Mouse (Mus musculus) adipocyte (in vitro differentiated cells): ENCODE measurements around the gene Aldob.
A peak's percentile ranks its signal among the peaks of the same experiment; 100 is the strongest.

Experiments used
- DNase-seq: peaks from one replicate; pipeline ENCODE4 v3.0.0-alpha.2; 2016; ENCODE audit warnings: low spot score

The Aldob gene

DNA sequence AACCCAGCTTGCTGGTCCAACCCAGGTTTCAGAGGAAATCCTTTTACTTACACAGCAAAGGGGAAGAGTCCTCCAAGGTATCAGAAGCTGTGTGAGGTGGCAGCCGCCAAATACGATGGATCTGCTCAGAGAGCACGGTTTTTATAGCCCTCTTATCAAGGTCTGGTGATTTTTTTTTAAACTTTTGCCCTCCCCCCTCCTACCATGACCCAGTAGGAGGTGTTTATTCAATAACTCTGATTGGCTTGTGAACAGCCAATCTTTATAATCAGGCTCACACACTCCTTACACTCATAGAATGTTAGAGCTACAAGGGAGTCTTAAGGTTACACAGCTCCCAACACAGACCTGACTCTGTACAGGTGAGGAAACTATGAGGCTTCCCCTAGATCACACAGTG lies at the start of gene Aldob:
TSS of gene Aldob (minus strand) at position 164 of the 400 bp plus-strand sequence.
- DNase-seq: no peak

DNA sequence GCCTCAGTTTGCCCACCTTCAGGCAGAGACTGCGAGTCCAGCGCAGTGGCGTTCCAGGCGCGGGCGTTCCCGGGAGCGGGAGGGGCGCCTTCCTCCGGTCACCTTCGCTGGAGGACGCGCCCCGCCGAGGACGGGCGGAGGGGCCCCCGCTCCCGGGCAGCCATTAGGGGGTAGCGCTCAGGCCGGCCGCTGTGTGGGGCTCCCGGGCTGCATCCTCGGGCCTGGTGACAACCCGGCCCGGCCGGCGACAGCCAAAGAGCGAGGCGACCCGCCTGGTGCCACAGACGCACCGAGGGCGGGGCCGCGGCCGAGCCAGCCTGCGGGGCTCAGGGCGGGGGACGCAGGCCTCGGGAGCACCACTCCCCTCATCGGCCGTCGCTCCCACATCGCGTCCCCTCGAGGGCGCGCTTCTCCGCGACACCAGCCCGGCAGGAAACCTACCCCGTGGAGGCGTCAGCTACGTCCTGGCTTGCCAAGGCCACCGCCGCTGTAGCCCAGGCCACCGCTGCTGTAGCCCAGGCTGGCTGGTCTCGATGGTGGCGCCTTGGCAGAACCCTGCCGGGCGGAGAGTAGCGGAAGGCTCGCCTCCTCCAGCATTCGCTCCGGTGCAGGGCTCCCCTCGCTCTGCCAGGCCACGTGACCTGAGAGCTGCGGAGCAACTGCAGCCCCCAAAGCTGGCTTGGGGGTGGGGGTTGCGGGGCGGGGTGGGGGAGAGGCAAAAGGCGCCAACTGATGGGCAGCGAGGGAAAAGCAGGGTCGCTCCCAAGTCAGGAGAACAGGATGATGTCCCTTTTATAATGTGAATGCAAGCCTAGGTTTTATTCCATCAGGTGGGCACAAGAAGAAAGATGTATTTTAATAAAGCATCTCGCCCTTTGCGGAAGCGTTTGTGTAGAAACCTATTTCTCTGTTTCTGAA lies 48.1 kb upstream of the Aldob start, which contains the start of gene Tmem246:
TSS of gene Tmem246 (minus strand) at position 694 of the 918 bp plus-strand sequence.
- DNase-seq: no peak

DNA sequence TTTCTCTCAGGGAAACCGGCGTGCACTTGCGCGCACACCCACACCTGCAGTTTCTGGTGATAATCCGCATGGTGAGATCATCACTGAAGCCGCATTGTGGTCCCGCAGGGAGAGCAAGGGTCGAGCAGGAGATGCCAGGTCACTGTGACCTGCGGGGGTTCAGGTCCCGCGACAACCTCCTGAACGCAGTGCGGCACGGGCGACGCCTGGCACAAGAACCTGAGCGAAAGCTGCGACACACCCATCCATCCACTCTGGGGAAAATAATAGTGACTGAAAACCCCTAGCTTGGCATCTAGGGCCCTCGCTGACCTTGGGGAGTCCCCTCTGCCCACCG lies 47.5 kb upstream of the Aldob start:
- no peak for DNase-seq

DNA sequence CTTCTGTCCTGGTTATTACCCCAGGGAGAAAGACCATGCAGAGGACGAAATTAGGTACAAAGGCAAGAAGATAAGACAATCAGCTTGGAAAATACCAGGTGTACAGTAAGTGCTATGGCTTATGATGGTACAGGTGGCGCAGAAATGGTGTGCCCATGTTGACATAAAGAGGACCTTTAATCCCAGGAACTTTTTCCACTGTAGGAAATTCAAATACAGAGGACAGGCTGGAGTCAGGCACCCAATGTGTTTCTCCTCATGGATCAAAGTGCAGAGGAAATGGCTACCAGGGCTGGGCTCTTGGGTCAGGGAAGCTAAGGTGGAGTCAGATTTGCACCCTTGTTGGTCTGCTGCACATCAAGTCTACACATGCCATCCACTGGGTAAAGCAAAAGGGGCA lies 40.8 kb upstream of the Aldob start:
- no peak for DNase-seq

DNA sequence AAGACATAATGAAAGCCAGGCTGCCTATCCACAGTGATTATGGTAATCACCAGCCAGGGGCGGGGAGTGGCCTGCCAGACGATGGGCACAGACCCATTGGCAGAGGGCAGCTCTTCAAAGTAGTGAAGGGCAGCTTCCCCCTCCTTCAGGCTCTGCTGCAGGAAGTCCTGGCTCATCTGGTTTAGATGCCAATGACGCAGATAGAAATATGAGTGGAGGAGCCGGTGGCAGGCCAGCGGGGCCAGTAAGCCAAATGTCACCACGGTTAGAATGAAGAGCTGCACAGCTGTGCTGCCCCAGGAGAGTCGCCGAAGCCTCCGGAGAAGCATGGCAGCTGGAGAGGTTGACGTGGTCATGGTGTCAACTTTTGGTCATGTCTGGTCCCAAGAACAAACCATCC lies 37.5 kb upstream of the Aldob start:
- DNase-seq: no peak

DNA sequence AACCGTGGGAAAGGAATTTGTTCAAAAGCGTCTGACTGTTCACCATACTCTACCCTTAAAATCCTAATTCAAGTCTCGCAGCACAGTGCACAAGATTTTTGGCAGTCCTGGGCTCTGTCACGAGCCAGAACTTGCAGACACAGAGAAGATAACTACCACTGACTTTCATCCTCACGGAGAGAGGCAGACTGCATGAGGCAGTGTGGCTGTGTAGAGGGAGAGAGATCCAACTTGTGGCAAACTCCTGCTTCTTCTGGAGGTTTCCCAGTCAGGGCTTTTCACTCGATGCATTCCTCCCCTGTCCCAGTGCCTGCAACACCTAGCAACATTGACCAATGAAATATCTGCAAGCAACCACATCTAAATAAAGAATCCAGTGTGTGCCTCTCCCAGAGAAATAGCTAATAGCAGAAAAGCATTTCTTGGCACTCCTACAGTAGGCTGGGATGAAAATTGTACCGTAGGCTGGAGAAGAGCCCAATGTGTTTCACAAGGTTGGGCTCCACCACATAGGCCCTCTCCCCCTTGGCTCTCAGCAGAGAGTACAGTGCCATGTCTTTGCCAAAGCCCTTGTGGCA lies 36.3 kb upstream of the Aldob start:
- DNase-seq: no peak

DNA sequence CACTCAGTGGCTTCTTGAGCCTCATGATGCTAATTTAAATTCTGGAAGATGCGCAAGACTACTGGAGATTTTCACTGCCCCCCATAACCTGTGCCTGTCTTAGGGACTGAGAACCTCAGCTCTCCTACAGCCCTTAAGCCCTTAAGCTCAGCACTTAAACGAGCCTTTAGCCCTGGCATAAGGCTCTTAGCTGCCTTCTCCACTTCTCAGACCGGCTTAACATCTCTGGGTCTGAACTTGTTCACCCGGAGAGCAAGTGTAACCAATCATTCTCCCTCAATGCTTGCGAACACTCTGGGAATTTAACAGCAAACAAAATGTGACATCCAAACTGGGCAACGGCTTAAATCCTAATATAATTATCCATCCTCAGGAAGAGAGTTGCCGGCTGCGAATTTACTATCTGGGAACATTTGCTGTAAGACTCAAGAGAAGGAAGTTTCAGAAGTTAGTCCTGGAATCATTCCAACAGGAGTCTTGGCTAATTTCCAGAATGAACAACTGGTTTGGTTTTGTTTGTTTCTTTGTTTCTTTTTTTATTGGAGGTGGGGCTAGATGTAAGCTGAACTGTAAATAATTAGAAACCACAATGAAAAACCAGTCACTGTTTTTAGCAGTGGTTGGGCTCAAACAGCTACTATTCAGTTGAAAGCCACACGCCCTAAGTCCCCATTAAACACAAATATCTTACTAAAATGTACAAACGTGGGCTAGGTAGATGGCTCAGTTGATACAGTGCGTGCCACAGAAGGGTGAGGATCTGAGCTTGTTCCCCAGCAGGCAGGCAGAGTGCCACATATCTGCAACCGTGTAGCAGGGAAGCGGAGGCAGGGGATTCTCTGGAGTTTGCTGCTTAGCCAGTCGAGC lies 34.9 kb upstream of the Aldob start:
- DNase-seq: peak; percentile 17

DNA sequence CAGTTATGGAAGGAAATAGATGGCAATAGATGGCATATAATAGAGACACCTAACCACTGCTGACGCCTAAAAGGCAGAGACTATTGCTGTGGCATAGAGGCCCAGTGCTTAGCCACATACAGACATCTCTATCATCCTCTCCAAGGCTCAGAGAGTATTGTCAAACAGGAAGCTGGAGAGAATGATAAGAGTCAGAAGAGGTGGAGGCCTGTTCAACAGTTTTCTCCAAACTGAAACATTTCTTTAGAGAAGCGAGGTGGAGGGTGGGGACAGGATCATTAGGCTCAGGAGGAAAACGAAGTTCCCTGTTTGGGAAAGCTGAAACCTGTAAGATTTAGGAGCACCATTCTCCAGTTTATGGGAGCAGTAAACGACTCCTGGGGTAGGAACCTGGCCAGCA lies 31.9 kb upstream of the Aldob start:
- DNase-seq: no peak

DNA sequence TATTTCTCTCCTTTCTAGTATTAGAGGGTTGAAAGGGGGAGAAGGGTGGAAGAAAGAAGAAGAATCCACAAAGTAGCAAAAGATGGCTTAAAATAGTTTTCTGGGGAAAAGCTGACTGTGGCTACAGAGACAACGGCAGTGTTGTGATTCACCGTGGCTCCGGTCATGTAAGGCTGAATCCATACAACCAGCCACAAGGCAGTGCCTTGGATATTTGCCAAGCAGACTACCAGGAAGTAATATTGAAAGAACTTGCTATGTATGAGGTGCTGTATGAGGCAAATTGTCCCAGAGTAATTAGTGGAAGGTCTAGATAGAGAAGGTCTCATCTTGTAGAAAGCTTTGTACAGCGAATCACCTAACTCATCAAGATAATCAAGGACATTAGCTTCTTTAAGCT lies 22.8 kb upstream of the Aldob start:
- DNase-seq: no peak

DNA sequence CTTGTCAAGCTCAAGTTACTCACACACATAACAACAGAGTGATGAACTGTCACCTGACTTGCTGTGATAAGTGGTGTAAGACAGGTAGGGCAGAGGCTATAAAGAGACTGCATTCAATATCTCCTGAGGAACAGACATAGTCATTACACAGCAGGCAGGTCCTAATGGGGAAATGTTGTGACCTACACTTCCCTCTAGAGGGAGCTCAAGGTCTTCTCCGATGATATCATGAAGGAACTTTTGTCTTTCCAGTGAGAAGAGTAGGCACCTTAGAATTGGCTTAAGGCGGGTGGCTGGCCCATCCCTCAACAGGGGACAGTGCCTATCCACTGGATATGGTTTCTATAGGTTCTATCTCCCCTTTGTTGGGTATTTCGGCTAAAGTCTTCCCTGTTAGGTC lies 18.3 kb upstream of the Aldob start:
- DNase-seq: peak; percentile 75

DNA sequence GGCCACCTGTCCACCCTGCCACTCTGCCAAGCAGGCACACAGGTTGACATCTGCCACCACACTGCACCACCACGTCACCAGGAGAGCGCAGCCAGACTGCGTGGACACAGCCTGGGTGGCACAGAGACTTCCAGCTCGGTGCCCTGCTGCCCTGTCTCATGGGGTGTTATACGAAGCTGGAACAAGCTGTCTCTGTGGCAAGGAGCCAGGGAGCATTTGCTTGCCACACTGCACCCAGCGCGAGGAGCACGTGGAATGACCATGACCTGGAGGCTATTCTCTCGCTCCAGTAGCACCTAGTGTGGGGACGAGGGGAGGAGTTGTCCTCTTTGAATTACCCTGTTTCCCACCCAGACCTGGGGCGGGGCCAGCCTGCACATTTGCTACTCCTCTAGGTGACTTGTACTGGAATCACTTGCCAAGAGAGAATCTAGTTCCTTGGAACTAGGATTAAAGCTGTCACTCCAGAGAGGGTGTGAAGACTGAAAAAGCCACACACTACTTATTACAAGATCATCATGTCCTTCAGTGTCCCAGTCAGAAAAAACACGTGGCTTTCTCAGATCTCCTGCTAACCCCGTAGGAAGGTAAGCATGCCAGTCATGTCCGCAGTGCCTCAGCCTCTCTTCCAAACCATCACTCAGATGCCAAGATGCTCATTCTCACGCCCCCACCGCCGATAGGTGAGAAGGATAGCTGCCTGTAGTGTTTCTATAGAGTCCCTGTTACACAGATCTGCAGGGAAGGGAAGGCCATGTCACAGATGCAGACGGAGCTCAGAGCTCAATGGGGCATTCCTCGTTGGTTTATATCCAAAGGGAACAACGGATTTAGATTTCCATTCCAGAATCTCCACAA lies 10.8 kb upstream of the Aldob start:
- no peak for DNase-seq

DNA sequence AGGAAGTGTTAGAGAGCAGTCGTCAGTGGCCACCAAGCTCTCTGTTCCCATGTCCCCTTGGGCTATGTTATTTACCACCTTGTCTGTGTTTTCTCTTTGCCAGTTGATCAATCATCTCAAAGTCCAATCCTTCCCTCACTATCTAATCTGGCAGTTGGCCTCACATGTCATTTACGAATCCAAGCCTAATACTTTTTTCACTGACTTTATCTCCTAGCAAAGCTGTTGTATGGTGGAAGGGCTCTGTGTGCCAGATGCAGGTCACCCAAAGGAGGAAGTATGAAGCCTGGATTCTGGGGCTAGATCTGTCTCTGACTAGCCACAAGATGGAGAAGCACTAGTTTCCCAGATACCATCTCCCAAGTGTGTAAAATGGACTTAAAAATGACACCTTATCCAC lies 8.8 kb upstream of the Aldob start:
- DNase-seq: no peak

DNA sequence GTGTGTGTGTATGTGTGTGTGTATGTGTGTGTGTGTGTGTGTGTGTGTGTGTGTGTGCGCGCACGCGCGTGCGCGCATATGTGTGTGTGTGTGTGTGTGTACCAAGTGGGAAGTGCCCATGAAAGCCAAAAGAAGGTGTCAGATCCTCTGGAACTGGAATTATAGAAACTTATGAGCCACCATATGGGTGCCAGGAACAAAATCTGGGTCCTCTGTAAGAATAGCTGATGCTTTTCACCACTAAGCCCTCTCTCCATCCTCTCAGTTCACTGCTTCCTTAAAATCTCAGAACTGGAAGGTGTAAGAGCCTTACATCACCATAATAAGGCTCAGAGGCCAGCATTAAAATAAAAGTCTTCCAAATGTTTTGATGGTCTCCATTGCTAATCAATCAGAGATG lies 8.0 kb upstream of the Aldob start:
- DNase-seq: no peak

DNA sequence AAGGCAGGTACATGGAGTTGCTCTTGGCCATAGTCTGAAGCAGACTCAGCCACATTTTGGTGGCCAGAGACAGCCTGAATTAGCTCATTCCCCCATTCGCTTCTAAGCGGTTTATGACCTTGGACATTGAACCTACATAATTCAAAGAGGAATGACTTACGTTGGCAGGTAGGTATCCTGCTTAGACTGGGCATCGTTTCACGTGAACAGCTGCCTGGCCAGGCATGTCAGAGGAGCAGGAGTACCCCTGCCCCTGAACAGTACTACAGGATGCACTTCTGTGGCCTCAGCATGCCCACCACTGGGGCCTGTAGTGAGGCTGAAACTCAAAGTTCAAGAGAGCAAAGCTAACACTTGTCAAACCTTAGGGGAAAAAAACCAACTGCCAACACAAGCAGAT lies 4.0 kb upstream of the Aldob start:
- no peak for DNase-seq

DNA sequence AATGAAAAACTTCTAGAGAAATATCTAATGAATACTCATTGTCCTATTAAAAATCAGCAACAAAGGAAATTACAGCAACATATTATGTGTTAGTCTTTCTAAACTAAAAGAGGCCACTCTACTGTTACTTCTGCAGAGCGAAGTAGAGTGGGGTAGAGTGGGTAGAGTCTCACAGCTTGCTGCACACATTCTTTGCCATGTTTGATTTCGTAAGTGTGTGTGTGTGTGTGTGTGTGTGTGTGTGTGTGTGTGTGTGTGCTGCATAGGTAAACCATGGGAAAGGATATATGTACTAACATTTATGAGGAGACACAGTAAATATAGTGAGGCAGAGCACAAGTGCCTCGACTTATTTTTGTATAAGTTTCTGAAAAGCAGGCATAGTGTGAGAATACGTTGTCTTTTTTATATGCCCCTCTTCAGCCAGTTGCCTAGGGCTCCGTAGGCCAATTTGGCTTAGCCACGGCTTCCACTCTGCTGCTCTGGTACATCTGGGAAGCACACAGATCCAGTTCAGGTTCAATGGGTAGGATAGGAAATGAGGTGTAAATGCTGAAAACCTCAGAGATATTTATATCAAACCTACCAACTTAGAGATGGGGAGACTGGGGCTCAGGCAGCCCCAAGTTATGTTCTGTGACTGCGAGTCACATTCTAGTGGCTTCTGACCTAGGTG lies 1.7 kb downstream of the Aldob start:
- DNase-seq: no peak

DNA sequence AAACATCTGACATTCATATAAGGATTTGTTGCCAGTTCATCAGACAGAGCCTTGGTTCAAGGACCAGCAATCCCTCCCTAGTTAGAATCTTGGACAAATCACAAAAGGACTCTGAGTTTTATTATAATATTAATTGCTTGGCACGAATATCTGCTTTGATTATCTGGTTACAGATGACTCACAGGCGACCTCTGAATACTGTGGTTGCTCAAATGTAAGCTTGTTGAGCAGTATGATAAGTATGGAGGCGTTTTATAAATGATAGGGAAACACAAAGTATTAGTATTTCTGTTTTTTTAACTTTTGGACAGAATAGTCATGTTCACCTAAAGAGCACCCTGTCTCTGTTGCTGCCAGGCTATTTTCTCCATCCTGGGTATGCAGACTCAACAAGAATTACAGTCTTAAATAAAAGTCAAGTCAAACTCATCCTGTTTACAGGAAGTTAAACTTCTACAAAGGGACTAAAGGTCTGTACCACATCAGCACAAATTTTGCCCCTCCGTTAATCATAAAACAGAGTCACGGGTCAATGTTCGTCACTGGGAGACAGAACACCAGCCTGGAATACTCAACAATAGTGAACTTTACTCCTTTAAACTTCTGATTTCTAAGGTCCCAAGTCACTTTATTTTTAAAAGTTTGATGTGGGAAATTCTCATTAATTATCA lies 2.3 kb downstream of the Aldob start:
- DNase-seq: no peak

DNA sequence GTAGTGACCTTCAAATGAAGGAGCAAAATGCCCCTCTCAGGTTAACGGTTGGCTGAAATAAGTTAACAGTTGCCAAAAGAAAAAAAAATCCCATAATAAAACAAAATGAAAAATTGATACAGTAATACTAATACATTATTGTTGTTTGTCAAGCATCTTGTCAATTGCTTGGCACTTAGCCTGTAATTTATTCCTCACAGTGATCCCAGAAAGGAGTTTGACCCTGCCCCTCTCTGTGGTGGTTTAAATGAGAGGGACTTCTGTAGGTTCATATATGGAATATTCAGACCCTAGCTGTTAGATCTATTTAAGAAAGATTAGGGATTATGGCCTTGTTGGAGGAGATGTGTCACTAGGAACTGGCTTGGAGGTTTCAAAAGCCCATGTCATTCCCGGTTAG lies 3.3 kb downstream of the Aldob start:
- DNase-seq: no peak

DNA sequence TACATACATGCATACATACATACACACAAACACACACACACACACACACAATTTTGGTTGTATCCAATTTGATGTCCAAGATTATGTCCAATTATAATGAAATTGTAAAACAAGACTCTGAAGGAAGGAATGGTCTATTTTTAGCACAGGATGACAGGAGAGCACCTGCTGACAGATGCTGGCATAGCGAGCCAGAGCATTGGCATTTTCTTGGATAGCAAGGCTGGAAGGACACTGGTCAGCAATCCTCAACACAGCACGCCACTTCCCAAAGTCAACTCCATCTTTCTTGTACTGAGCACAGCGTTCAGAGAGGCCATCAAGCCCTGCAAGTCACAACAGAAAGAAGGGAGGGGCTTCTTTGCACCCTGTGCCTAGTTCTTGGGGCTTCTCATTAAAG lies 8.4 kb downstream of the Aldob start:
- no peak for DNase-seq

DNA sequence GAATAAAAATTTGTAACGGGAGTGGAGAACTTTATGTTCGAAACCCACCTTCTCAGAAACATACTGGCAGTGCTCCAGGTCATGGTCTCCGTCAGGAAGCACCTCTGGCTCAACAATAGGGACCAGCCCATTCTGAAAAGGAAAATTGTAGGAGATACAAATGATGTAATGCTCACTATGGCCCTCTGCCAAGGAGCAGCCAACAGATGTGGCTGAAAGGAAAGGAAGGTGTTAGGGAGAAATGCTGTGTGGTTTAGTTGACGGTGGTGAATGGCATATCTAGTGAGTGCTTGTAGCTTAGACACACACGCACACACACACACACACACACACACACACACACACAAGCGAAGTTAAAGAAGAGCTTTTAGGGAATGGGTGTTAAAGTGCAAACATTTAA lies 9.7 kb downstream of the Aldob start:
- peak; percentile 20 for DNase-seq

DNA sequence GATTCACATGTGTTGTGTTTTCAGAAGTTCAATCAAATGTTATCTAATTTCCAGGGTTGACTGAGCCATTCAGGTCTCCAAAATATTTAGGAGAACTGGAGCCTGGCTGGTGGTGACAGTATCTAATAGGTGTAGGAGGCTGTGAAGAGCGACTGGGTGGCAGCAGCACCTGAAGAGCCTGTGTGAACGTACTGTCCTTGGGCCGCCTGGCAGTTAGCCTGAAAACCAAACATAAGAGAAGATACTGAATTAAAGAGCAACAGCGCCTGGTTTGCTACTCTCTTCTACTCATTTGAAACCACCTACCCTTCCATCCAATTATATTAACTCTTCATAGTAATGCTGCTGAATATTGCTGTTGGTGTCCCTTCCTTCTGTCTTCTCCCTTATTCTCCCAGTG lies 12.7 kb downstream of the Aldob start:
- no peak for DNase-seq
